Mouse (Mus musculus) layer of hippocampus, postnatal 14 days (tissue): ENCODE data around the gene Cdh12. TPM values are rescaled to one million over a fixed set of nuclear protein-coding genes. Genes with fewer than 3 reads are reported as not detected.

ENCODE experiments used
- microRNA-seq, 2 experiments: library from miRNA; unstranded; fragments of <30 nt; microRNA quantifications; one replicate each; pipeline ENCODE4 v1.2.0; 2021
- total RNA-seq, 2 experiments: library from RNA; stranded (reverse); gene quantifications; 2 replicates each; pipeline ENCODE4 v1.2.3; 2021

The Cdh12 gene
- total RNA-seq, 2 experiments from 2014 or later = 23.6 to 28.6 TPM

Small RNA genes within 50 kb of the gene (microRNA-seq; reads per million reads assigned to microRNA genes)
- 0 reads per million in 2 experiments for gene Gm27397

Other genes with a start within 250 kb of the Cdh12 start
- not detected for gene Acot10, start 217.5 kb downstream of the Cdh12 start, total RNA-seq